In the genomic region with DNA sequence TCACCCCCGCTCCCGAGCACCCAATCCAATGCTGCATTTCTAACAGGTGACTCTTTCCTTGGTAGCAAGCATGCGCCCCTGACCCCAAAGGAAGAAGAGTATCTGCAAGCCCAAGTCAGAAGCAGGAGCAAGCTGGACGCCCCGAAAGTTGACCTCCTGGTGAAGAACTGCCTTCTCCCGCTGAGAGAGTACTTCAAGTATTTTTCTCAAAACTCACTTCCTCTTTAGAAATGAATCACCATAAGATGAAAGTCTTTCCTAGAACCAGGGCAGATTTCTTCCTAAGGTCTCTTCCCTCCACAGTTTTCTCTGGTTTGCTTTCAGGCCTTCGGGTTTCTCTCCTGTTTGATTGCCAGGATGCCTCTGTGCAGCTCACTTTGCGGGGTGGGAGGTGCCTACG, we compare ENCODE assay signal across 25 mouse cellular contexts. TPM values are rescaled to one million over a fixed set of nuclear protein-coding genes. Genes with fewer than 3 reads are reported as not detected.
"Had no signal": no experiment of that assay in that cellular context is flagged by ENCODE, and none has a peak within 500 bp of the region (broad histone marks: within the 10 kb centered on the region; RNA-seq: fewer than 3 reads in every experiment).

No protein-coding gene starts in this region.

- H3K9me3 ChIP-seq: kidney, embryonic 15.5 days; limb, embryonic 10.5 days; limb, embryonic 13.5 days; liver, embryonic 13.5 days; neural tube, embryonic 13.5 days; stomach, embryonic 15.5 days had no signal

- ATAC-seq: intestine, postnatal 0 days; lung, postnatal 0 days had no signal

- H3K27ac ChIP-seq: kidney, embryonic 15.5 days; limb, embryonic 10.5 days; limb, embryonic 13.5 days; liver, embryonic 13.5 days; macrophage; neural tube, embryonic 13.5 days; stomach, embryonic 15.5 days had no signal

- H3K4me3 ChIP-seq: kidney, embryonic 15.5 days; limb, embryonic 10.5 days; limb, embryonic 13.5 days; liver, embryonic 13.5 days; myocyte; neural tube, embryonic 13.5 days; stomach, embryonic 15.5 days had no signal

- DNase-seq: kidney, adult 8-10 months; kidney, postnatal 14 days; kidney, postnatal 4 days; liver; liver, embryonic 13.5 days; lung, embryonic 14.5 days; midbrain, embryonic 14.5 days; right cerebral cortex, adult 18-20 months; right cerebral cortex, postnatal 14 days; right cerebral cortex, postnatal 4 days; thymus, postnatal 25 days had no signal

- H3K36me3 ChIP-seq: kidney, embryonic 15.5 days; limb, embryonic 10.5 days; limb, embryonic 13.5 days; liver, embryonic 13.5 days; neural tube, embryonic 13.5 days; stomach, embryonic 15.5 days had no signal

- H3K4me1 ChIP-seq: kidney, embryonic 15.5 days; limb, embryonic 10.5 days; limb, embryonic 13.5 days; neural tube, embryonic 13.5 days; stomach, embryonic 15.5 days had no signal

- H3K4me2 ChIP-seq: kidney, embryonic 15.5 days; limb, embryonic 13.5 days; liver, embryonic 13.5 days; lung, embryonic 14.5 days; midbrain, embryonic 11.5 days; neural tube, embryonic 13.5 days; stomach, embryonic 15.5 days had no signal

- H3K27me3 ChIP-seq: stomach, embryonic 15.5 days had no signal

- H3K9ac ChIP-seq: kidney, embryonic 15.5 days; limb, embryonic 13.5 days; liver, embryonic 13.5 days; lung, embryonic 14.5 days; neural tube, embryonic 13.5 days; stomach, embryonic 15.5 days had no signal

RNA-seq across cellular contexts. Expression of gene Aire, which starts 19.7 kb away (rescaled TPM):
- total RNA-seq: left cerebral cortex, postnatal 25 days; megakaryocyte-erythroid progenitor cell, adult 5-6 weeks had no signal
- polyA plus RNA-seq: liver, embryonic 13.5 days; liver, embryonic 16.5 days; lung, postnatal 0 days; macrophage; midbrain, embryonic 11.5 days; midbrain, embryonic 14.5 days had no signal

RNA-seq across cellular contexts. Expression of gene Dnmt3l, which starts 21.4 kb away (rescaled TPM):
- total RNA-seq: left cerebral cortex, adult 18-20 months; left cerebral cortex, postnatal 25 days; megakaryocyte-erythroid progenitor cell, adult 5-6 weeks had no signal
- polyA plus RNA-seq: limb, embryonic 10.5 days; liver, embryonic 13.5 days; liver, embryonic 16.5 days; midbrain, embryonic 11.5 days; midbrain, embryonic 14.5 days; neural tube, embryonic 13.5 days had no signal
